Mouse (Mus musculus): ENCODE results near the gene Mpi.
A peak's percentile ranks its signal among the peaks of the same experiment; 100 is the strongest.

The Mpi gene

GRCm38 (mm10) chr9:57560861-57561710 lies 8.5 kb upstream of the Mpi start, which contains the start of gene Scamp2:
Gene Scamp2, plus strand, starts transcription at chr9:57560943.
- DNase-seq: peak; percentile 89 to 92

GRCm38 (mm10) chr9:57560263-57560662 lies 7.7 kb upstream of the Mpi start:
- no peak for DNase-seq

GRCm38 (mm10) chr9:57559568-57559967 lies 7.0 kb upstream of the Mpi start:
- DNase-seq: no peak

- no peak for DNase-seq
These were observed 6.1 kb upstream of the Mpi start for GRCm38 (mm10) chr9:57558625-57559024.

- DNase-seq: no peak
These were observed 4.7 kb upstream of the Mpi start for GRCm38 (mm10) chr9:57557215-57557614.

- DNase-seq: no peak
These were observed 2.2 kb upstream of the Mpi start for GRCm38 (mm10) chr9:57554753-57555152.

- no peak for DNase-seq
These were observed 556 bp upstream of the Mpi start for GRCm38 (mm10) chr9:57553119-57553518.

GRCm38 (mm10) chr9:57550126-57550862 lies 2.3 kb downstream of the Mpi start:
- DNase-seq: no peak

- DNase-seq: no peak
These were observed 3.4 kb downstream of the Mpi start for GRCm38 (mm10) chr9:57549186-57549585.

- no peak for DNase-seq
These were observed 4.7 kb downstream of the Mpi start for GRCm38 (mm10) chr9:57547869-57548268.

- DNase-seq: no peak
These were observed 5.3 kb downstream of the Mpi start for GRCm38 (mm10) chr9:57547287-57547686.

GRCm38 (mm10) chr9:57543951-57544350 lies 8.6 kb downstream of the Mpi start:
- DNase-seq: no peak

- no peak for DNase-seq
These were observed 11.3 kb downstream of the Mpi start for GRCm38 (mm10) chr9:57541312-57541711.

GRCm38 (mm10) chr9:57539550-57539949 lies 13.0 kb downstream of the Mpi start:
- no peak for DNase-seq

GRCm38 (mm10) chr9:57537728-57538181 lies 14.8 kb downstream of the Mpi start:
- DNase-seq: no peak

GRCm38 (mm10) chr9:57537044-57537727 lies 15.4 kb downstream of the Mpi start, which contains the start of gene Fam219b:
Gene Fam219b, plus strand, starts transcription at chr9:57537528.
- peak; percentile 85 to 86 for DNase-seq

- no peak for DNase-seq
These were observed 16.2 kb downstream of the Mpi start for GRCm38 (mm10) chr9:57536362-57536761.

- no peak for DNase-seq
These were observed 20.6 kb downstream of the Mpi start for GRCm38 (mm10) chr9:57531946-57532345.

GRCm38 (mm10) chr9:57526435-57526834 lies 26.1 kb downstream of the Mpi start:
- no peak for DNase-seq

GRCm38 (mm10) chr9:57525516-57525915 lies 27.0 kb downstream of the Mpi start:
- DNase-seq: no peak

GRCm38 (mm10) chr9:57524439-57524838 lies 28.1 kb downstream of the Mpi start:
- no peak for DNase-seq

GRCm38 (mm10) chr9:57523754-57524153 lies 28.8 kb downstream of the Mpi start:
- DNase-seq: no peak

GRCm38 (mm10) chr9:57522861-57523246 lies 29.7 kb downstream of the Mpi start:
- no peak for DNase-seq

Measured in thymus, postnatal 36 days (tissue).